Mouse (Mus musculus) stomach, embryonic 14.5 days (tissue): ENCODE data around the gene Cfap100. TPM values are rescaled to one million over a fixed set of nuclear protein-coding genes. Genes with fewer than 3 reads are reported as not detected.

Source experiments
- ATAC-seq: fragments of 200-750 bp; cut with Nextera tagmentation; 2 replicates; pipeline ENCODE4 v1.8.0; 2017; ENCODE audit warnings: low read depth, moderate TSS enrichment; ENCODE audit not compliant: insufficient number of reproducible peaks, insufficient read depth, low FRiP score
- H3K27ac ChIP-seq: fragments of 300-500 bp; sonication (generic); 2 replicates; pipeline ENCODE4 v1.5.1; 2014; ENCODE audit warnings: mild to moderate bottlenecking, low read length, moderate library complexity, mixed read lengths
- H3K27me3 ChIP-seq: fragments of 300-500 bp; sonication (generic); 2 replicates; pipeline ENCODE4 v1.6.1; 2014; ENCODE audit warnings: low read length, control low read depth, mixed read lengths; ENCODE audit not compliant: control insufficient read depth, insufficient read depth
- H3K36me3 ChIP-seq: fragments of 300-500 bp; sonication (generic); 2 replicates; pipeline ENCODE4 v1.6.1; 2014; ENCODE audit warnings: mild to moderate bottlenecking, control low read depth, low read length, moderate library complexity, mixed read lengths; ENCODE audit not compliant: control insufficient read depth, insufficient read depth
- H3K4me1 ChIP-seq: fragments of 300-500 bp; sonication (generic); 2 replicates; pipeline ENCODE4 v1.6.1; 2014; ENCODE audit warnings: low read length, control low read depth, mixed read lengths; ENCODE audit not compliant: control insufficient read depth, insufficient read depth
- H3K4me2 ChIP-seq: fragments of 300-500 bp; sonication (generic); replicated peaks from 2 replicates; pipeline ENCODE4 v1.6.1; 2014; ENCODE audit warnings: low read depth, low read length, control low read depth
- H3K4me3 ChIP-seq: fragments of 300-500 bp; sonication (generic); 2 replicates; pipeline ENCODE4 v1.5.1; 2014; ENCODE audit warnings: low read depth, low read length, control low read depth
- H3K9ac ChIP-seq: fragments of 300-500 bp; sonication (generic); replicated peaks from 2 replicates; pipeline ENCODE4 v1.6.1; 2014; ENCODE audit warnings: low read depth, mild to moderate bottlenecking, control low read depth, low read length, moderate library complexity, mixed read lengths
- H3K9me3 ChIP-seq: fragments of 300-500 bp; sonication (generic); 2 replicates; pipeline ENCODE4 v1.6.1; 2016; ENCODE audit warnings: low read depth, low read length, control low read depth; ENCODE audit not compliant: control insufficient read depth
- WGBS: fragments of 180-500 bp; shearing (Covaris S2); extraction: QIAGEN DNeasy Blood & Tissue Kit; methylation state at CpG from one replicate; pipeline ENCODE4 v1.1.7; 2014; 5-methylcytosine and 5-hydroxymethylcytosine counted together
- polyA plus RNA-seq: library from polyadenylated mRNA; unstranded; fragments of >200 nt; fragmentation: Nextera tagmentation; extraction: Ambion mirVana; gene quantifications from 2 replicates; pipeline ENCODE4 v1.2.1, GENCODE M21; 2014

Gene Cfap100
- polyA plus RNA-seq, 1 experiment from 2014 or later = 0.61 TPM

- whole genome bisulfite sequencing = 79% methylated on average over 5 of the region's 5 CpGs
- Histone ChIP-seq H3K9me3 (no peaks in the 10 kb centered on the region), H3K27me3 (no peaks in the 10 kb centered on the region), H3K4me1 (no peaks in the 10 kb centered on the region), H3K4me2 (no peak overlapping the region), H3K27ac (no peak overlapping the region), H3K36me3 (no peaks in the 10 kb centered on the region), H3K9ac (no peak overlapping the region), H3K4me3 (no peak overlapping the region)
- ATAC-seq = no peak
These were observed 22.9 kb upstream of the Cfap100 start for GRCm38 (mm10) chr6:90451512-90451911.

- H3K4me3 ChIP-seq = no peak overlapping the region
- no peaks in the 10 kb centered on the region for H3K9me3 ChIP-seq
- H3K4me2 ChIP-seq = no peak overlapping the region
- H3K27me3 ChIP-seq = no peaks in the 10 kb centered on the region
- WGBS = 70% methylated on average over 5 of the region's 5 CpGs
- H3K9ac ChIP-seq = no peak overlapping the region
- ATAC-seq = no peak
- H3K4me1 ChIP-seq = no peaks in the 10 kb centered on the region
- H3K27ac ChIP-seq = no peak overlapping the region
- no peaks in the 10 kb centered on the region for H3K36me3 ChIP-seq
These were observed 22.1 kb upstream of the Cfap100 start for GRCm38 (mm10) chr6:90450697-90451096.

DNA sequence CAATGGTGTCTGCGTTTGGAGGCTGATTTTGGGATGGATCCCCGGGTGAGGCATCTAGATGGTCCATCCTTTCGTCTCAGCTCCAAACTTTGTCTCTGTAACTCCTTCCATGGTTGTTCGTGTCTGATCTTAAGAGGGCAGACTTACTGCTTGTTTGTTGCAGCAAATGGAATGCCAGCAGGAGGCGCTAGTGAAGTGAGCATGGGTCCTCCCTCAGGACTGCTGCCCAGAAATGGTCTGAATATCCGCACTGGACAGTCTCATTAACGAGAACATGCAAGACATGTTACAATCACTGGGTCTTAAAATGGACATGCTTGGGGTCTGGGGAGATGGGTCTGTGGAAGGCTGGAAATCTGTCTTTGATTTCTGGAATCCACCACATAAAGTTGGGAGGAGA lies 21.6 kb upstream of the Cfap100 start:
- H3K4me1 ChIP-seq = no peaks in the 10 kb centered on the region

GRCm38 (mm10) chr6:90446883-90447282 lies 18.3 kb upstream of the Cfap100 start:
- Histone ChIP-seq H3K9me3 (no peaks in the 10 kb centered on the region), H3K27ac (no peak overlapping the region), H3K4me2 (no peak overlapping the region), H3K4me3 (no peak overlapping the region), H3K4me1 (no peaks in the 10 kb centered on the region), H3K36me3 (no peaks in the 10 kb centered on the region), H3K9ac (no peak overlapping the region), H3K27me3 (no peaks in the 10 kb centered on the region)
- 54% methylated on average over 4 of the region's 4 CpGs for WGBS
- ATAC-seq = 0 out of 2 replicates have a peak, but pooled peaks have one; percentile 28

More for the DNA sequence above, 21.6 kb upstream of the Cfap100 start:
- Histone ChIP-seq H3K9ac (no peak overlapping the region), H3K27me3 (no peaks in the 10 kb centered on the region), H3K36me3 (no peaks in the 10 kb centered on the region), H3K4me2 (no peak overlapping the region), H3K27ac (no peak overlapping the region), H3K4me3 (no peak overlapping the region), H3K9me3 (no peaks in the 10 kb centered on the region)
- no peak for ATAC-seq
- WGBS = 24% methylated on average over 7 of the region's 7 CpGs

DNA sequence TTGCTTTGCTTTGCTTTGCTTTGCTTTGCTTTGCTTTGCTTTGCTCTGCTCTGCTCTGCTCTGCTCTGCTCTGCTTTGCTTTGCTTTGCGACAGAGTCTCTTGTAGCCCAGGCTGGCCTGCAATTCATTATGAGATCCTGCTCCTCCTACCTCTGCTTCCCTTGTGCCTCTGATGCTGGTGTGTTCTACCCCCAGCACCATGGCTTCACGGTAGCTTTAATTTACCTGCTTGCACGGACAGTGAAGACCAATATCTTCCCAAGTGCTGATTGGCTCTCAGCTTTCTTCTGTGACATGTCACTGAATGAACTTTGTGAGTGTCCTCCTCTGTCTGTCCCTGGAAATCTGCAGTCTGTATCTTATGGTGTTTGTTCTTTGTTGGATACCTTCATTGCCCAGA lies 8.4 kb upstream of the Cfap100 start:
- Histone ChIP-seq H3K9me3 (no peaks in the 10 kb centered on the region), H3K4me2 (no peak overlapping the region), H3K36me3 (no peaks in the 10 kb centered on the region), H3K9ac (no peak overlapping the region), H3K4me3 (no peak overlapping the region), H3K27me3 (no peaks in the 10 kb centered on the region), H3K4me1 (no peaks in the 10 kb centered on the region), H3K27ac (no peak overlapping the region)
- WGBS = 92% methylated on average over 3 of the region's 3 CpGs
- ATAC-seq = no peak

GRCm38 (mm10) chr6:90436192-90436907 lies 7.8 kb upstream of the Cfap100 start:
- Histone ChIP-seq H3K4me3 (no peak overlapping the region), H3K4me1 (no peaks in the 10 kb centered on the region), H3K9me3 (no peaks in the 10 kb centered on the region), H3K9ac (no peak overlapping the region), H3K27me3 (no peaks in the 10 kb centered on the region), H3K27ac (no peak overlapping the region), H3K4me2 (no peak overlapping the region), H3K36me3 (no peaks in the 10 kb centered on the region)
- ATAC-seq = no peak
- WGBS = 84% methylated on average over 10 of the region's 10 CpGs

- H3K27ac ChIP-seq = no peak overlapping the region
- peak; percentile 84 for ATAC-seq
- no peak overlapping the region for H3K4me3 ChIP-seq
- no peaks in the 10 kb centered on the region for H3K4me1 ChIP-seq
- no peak overlapping the region for H3K4me2 ChIP-seq
- H3K9me3 ChIP-seq = no peaks in the 10 kb centered on the region
- no peaks in the 10 kb centered on the region for H3K27me3 ChIP-seq
- 18% methylated on average over 11 of the region's 11 CpGs for WGBS
- H3K36me3 ChIP-seq = no peaks in the 10 kb centered on the region
- H3K9ac ChIP-seq = no peak overlapping the region
These were observed 6.6 kb upstream of the Cfap100 start for GRCm38 (mm10) chr6:90435195-90435618.

DNA sequence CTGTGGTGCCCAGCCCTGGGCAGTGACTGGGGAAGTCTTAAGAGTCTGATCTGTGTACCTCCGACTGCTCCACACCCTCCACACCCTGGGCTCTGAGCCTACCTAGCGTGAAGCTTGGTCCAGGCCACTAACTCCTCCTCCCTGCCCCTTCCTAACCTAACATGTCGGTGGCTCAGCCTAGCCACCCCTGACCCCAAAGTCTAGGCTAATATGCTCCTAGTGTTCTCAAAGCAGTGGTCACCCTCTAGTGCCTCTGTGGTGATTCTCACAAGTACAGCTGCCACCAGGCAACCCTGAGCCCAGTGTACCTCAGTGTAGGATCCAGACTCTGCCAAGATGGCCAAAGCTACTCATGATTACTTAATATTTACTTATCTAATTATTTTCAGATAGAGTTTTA lies 6.1 kb upstream of the Cfap100 start:
- 64% methylated on average over 3 of the region's 3 CpGs for WGBS

GRCm38 (mm10) chr6:90431487-90431886 lies 2.9 kb upstream of the Cfap100 start:
- WGBS = 75% methylated on average over 2 of the region's 2 CpGs
- Histone ChIP-seq H3K4me2 (no peak overlapping the region), H3K27me3 (peaks cover 6% of the 10 kb centered on the region; the same call in 1 of the 2 replicates), H3K27ac (no peak overlapping the region), H3K4me3 (no peak overlapping the region), H3K9me3 (no peaks in the 10 kb centered on the region), H3K36me3 (no peaks in the 10 kb centered on the region), H3K9ac (no peak overlapping the region), H3K4me1 (no peaks in the 10 kb centered on the region)
- ATAC-seq = no peak

More for the DNA sequence above, 6.1 kb upstream of the Cfap100 start:
- H3K27ac ChIP-seq = no peak overlapping the region
- no peaks in the 10 kb centered on the region for H3K4me1 ChIP-seq
- no peaks in the 10 kb centered on the region for H3K27me3 ChIP-seq
- no peak overlapping the region for H3K4me2 ChIP-seq
- H3K4me3 ChIP-seq = no peak overlapping the region
- H3K36me3 ChIP-seq = no peaks in the 10 kb centered on the region
- peak; percentile 33; the same call in 1 of the 2 replicates for ATAC-seq
- no peak overlapping the region for H3K9ac ChIP-seq
- H3K9me3 ChIP-seq = no peaks in the 10 kb centered on the region
